Mouse (Mus musculus): Measurements from ENCODE around the gene Pcyt1b. TPM values are rescaled to one million over a fixed set of nuclear protein-coding genes. Genes with fewer than 3 reads are reported as not detected.

Gene Pcyt1b
- polyA plus RNA-seq, 1 experiment from 2014 or later: 1.3 TPM

DNA sequence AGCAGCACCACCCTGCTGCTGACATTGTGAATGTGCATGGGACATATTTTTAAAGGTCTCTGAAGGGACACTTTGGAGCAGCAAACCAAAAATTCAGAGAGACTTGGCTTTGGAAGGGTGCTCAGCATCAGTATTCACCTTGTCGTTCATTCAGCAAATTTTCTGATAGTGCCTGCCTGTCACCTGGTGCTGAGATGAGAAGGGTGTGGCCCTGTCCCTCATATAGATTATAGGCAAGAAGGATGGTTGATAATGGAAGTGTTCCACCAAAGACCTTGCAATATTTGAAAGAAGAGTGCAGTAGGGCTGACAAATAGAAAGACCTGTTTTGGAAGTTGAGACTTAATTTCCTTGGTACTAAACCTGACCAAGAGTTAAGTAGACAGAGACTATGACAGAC lies 74.9 kb downstream of the Pcyt1b start:
- Histone ChIP-seq H3K27me3 (replicated peaks; ENCODE audit: control insufficient read depth, insufficient read depth, low read length) (no peaks in the 10 kb centered on the region), H3K4me2 (ENCODE audit: low read depth, low read length) (no peak overlapping the region), H3K4me1 (ENCODE audit: control insufficient read depth, insufficient read depth, low read length) (no peaks in the 10 kb centered on the region), H3K27ac (ENCODE audit: low read length) (no peak overlapping the region), H3K36me3 (ENCODE audit: control insufficient read depth, insufficient read depth, low read length) (no peaks in the 10 kb centered on the region), H3K9ac (ENCODE audit: low read depth, low read length) (no peak overlapping the region), H3K4me3 (ENCODE audit: low read length) (no peak overlapping the region), H3K9me3 (ENCODE audit: control insufficient read depth, low read length) (no peaks in the 10 kb centered on the region)
- no peak for ATAC-seq
- WGBS: 97% methylated on average over 1 of the region's 1 CpGs

DNA sequence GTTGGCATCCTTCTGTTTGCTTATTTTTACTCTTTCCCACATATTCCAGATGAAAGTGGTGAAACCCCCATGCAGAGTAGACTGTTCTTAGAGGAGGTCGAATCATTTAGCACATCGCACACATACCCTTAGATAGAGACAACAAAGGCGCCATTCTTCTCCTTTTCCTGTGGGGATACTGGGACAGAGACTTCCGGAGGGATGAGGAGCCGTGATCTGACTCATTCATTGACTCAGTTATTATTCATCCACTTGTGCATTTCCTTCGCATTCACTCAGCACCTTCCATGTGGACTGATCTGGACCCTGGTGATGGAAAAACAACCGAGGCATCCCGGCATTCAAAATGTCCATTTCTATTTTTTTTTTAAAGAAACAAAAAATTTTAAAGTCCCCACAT lies 76.2 kb downstream of the Pcyt1b start:
- ATAC-seq: no peak
- H3K9ac ChIP-seq (ENCODE audit: low read depth, low read length): no peak overlapping the region
- no peaks in the 10 kb centered on the region for H3K27me3 ChIP-seq (replicated peaks; ENCODE audit: control insufficient read depth, insufficient read depth, low read length)
- H3K4me3 ChIP-seq (ENCODE audit: low read length): no peak overlapping the region
- no peaks in the 10 kb centered on the region for H3K4me1 ChIP-seq (ENCODE audit: control insufficient read depth, insufficient read depth, low read length)
- no peak overlapping the region for H3K4me2 ChIP-seq (ENCODE audit: low read depth, low read length)
- 80% methylated on average over 8 of the region's 8 CpGs for WGBS
- H3K27ac ChIP-seq (ENCODE audit: low read length): no peak overlapping the region
- no peaks in the 10 kb centered on the region for H3K9me3 ChIP-seq (ENCODE audit: control insufficient read depth, low read length)
- no peaks in the 10 kb centered on the region for H3K36me3 ChIP-seq (ENCODE audit: control insufficient read depth, insufficient read depth, low read length)

DNA sequence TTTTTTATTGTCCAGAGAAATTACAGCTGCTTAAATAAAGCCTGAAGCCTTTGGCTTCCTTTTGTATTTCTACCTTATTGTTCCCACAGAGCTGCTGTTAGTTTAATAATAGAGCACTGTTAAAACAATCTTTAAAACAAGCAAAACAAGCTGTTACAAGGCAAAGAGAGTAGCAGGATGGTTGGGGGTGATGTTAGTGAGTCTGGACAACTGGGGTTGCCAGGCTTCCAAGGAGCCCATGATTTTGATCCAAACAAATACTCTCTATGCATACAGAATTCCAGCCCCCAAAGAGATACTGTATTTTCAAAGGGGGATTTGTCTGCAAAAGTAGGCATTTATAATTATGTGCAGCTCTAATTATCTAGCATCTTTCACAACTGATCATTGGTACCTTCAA lies 77.7 kb downstream of the Pcyt1b start:
- no peaks in the 10 kb centered on the region for H3K4me1 ChIP-seq (ENCODE audit: control insufficient read depth, insufficient read depth, low read length)

DNA sequence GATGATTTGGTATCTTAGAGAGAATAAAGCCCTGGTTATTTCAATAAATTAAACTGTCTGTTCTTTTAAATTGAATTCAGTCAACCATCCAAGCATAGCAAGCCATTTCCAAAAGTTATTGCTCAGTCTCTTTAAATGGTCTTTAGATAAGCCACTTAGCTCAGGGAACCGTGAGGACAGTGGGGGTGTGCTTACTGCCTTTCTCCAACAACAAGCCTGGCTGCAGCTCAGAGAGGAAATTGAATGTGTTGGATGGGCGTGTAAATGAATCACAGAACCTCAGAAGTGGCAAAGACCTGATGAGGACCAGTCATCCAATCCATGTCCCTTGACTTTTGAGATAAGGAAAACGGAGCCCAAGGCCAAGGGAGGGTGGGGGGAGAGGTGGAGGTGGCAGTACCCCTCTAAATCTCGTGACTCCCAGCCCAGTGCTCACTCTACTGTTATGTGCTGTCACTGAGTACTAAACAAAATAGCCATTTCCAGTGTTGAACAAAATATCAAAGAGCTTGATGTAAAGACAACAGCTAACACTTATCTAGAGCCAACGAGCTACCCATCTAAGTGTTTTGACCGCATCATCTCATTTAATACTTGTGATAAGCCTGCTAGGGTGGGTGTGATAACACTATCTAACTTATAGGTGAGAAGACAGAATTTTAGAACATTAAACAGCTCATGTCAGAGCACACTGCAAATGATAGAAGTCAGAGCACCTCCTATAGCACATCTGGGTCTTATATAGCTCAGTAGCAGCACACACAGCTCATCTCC lies 78.5 kb downstream of the Pcyt1b start:
- Histone ChIP-seq H3K27ac (ENCODE audit: low read length) (no peak overlapping the region), H3K9ac (ENCODE audit: low read depth, low read length) (no peak overlapping the region), H3K36me3 (ENCODE audit: control insufficient read depth, insufficient read depth, low read length) (no peaks in the 10 kb centered on the region), H3K27me3 (replicated peaks; ENCODE audit: control insufficient read depth, insufficient read depth, low read length) (no peaks in the 10 kb centered on the region), H3K4me2 (ENCODE audit: low read depth, low read length) (no peak overlapping the region), H3K9me3 (ENCODE audit: control insufficient read depth, low read length) (no peaks in the 10 kb centered on the region), H3K4me3 (ENCODE audit: low read length) (no peak overlapping the region), H3K4me1 (ENCODE audit: control insufficient read depth, insufficient read depth, low read length) (no peaks in the 10 kb centered on the region)
- 65% methylated on average over 6 of the region's 6 CpGs for WGBS
- no peak for ATAC-seq

More for the DNA sequence above, 77.7 kb downstream of the Pcyt1b start:
- H3K36me3 ChIP-seq (ENCODE audit: control insufficient read depth, insufficient read depth, low read length): no peaks in the 10 kb centered on the region
- no peak for ATAC-seq
- no peak overlapping the region for H3K27ac ChIP-seq (ENCODE audit: low read length)
- no peak overlapping the region for H3K4me2 ChIP-seq (ENCODE audit: low read depth, low read length)
- no peaks in the 10 kb centered on the region for H3K9me3 ChIP-seq (ENCODE audit: control insufficient read depth, low read length)
- no peaks in the 10 kb centered on the region for H3K27me3 ChIP-seq (replicated peaks; ENCODE audit: control insufficient read depth, insufficient read depth, low read length)
- H3K9ac ChIP-seq (ENCODE audit: low read depth, low read length): no peak overlapping the region
- no peak overlapping the region for H3K4me3 ChIP-seq (ENCODE audit: low read length)

DNA sequence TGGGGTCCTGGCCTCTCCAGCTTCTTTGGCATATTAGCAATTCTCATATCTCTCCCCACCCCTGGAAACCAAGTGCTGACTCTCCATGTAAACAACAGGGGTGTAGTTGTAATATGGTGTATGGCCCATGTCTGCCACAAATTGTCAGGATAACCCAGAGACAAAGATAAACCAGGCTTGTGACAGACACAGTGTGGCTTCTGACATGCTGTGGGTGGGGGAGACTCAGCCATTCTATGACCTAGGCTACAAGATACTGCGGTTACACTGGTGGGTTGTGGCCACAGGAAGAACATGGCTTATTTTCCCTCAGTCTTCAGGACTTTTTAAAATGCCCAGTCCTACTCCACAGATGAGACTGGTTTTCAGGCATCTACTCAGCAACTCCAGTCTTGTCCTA lies 94.5 kb downstream of the Pcyt1b start:
- no peak overlapping the region for H3K27ac ChIP-seq (ENCODE audit: low read length)
- no peak overlapping the region for H3K4me2 ChIP-seq (ENCODE audit: low read depth, low read length)
- no peaks in the 10 kb centered on the region for H3K27me3 ChIP-seq (replicated peaks; ENCODE audit: control insufficient read depth, insufficient read depth, low read length)
- no peaks in the 10 kb centered on the region for H3K9me3 ChIP-seq (ENCODE audit: control insufficient read depth, low read length)
- H3K9ac ChIP-seq (ENCODE audit: low read depth, low read length): no peak overlapping the region
- no peak for ATAC-seq
- WGBS: 100% methylated on average over 1 of the region's 1 CpGs
- H3K36me3 ChIP-seq (ENCODE audit: control insufficient read depth, insufficient read depth, low read length): no peaks in the 10 kb centered on the region
- H3K4me1 ChIP-seq (ENCODE audit: control insufficient read depth, insufficient read depth, low read length): no peaks in the 10 kb centered on the region
- H3K4me3 ChIP-seq (ENCODE audit: low read length): no peak overlapping the region

DNA sequence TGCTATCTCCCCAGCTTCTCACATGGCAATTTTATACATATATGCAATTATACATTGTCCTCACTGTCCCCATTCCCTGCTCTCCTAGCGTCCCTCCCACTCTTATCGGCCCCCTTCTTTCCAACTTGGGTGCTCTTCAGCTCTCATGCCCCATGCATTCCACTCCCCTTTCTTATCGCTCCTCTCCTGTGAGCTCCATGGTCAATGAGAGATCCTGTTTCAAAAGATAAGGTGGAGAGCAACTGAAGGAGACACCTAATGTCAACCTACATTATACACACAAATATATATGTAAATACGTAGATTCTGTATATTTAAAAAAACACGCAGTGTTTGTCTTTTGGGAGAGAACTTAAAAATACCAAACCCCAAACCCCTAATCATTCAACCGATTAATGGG lies 95.9 kb downstream of the Pcyt1b start:
- 85% methylated on average over 6 of the region's 6 CpGs for WGBS
- H3K9me3 ChIP-seq (ENCODE audit: control insufficient read depth, low read length): no peaks in the 10 kb centered on the region
- no peak overlapping the region for H3K4me3 ChIP-seq (ENCODE audit: low read length)
- no peak overlapping the region for H3K27ac ChIP-seq (ENCODE audit: low read length)
- no peaks in the 10 kb centered on the region for H3K36me3 ChIP-seq (ENCODE audit: control insufficient read depth, insufficient read depth, low read length)
- no peak overlapping the region for H3K4me2 ChIP-seq (ENCODE audit: low read depth, low read length)
- no peaks in the 10 kb centered on the region for H3K27me3 ChIP-seq (replicated peaks; ENCODE audit: control insufficient read depth, insufficient read depth, low read length)
- H3K9ac ChIP-seq (ENCODE audit: low read depth, low read length): no peak overlapping the region
- ATAC-seq: no peak
- no peaks in the 10 kb centered on the region for H3K4me1 ChIP-seq (ENCODE audit: control insufficient read depth, insufficient read depth, low read length)

DNA sequence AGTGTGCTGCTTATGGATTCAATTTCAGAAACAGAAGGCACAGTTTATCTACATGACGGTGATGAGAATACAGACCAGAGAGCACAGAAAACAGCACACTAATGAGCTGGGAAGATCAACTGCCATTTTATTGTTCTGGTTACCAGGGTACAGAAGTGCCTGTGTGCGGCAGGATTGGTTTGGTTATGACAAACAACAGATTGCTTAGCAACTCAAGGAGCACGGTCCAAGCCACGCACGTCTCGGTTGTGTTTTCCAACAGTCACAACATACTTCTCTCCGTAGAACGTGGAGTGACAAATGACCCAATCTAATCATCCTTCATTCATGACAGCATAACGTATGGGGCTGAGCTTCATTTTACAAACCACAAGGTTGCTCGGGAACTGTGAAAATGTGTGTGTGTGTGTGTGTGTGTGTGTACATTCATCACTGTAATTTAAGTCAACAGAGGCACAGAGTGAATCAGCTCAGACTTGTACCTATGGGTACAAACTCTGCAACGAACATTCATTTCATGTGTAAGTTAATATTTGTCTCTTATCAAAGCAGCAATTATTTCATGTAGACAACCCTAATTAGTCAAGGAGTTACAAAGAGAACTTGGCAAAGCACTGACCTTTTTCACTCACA lies 100.7 kb downstream of the Pcyt1b start:
- no peaks in the 10 kb centered on the region for H3K4me1 ChIP-seq (ENCODE audit: control insufficient read depth, insufficient read depth, low read length)
- H3K27ac ChIP-seq (ENCODE audit: low read length): no peak overlapping the region
- no peaks in the 10 kb centered on the region for H3K36me3 ChIP-seq (ENCODE audit: control insufficient read depth, insufficient read depth, low read length)
- no peaks in the 10 kb centered on the region for H3K9me3 ChIP-seq (ENCODE audit: control insufficient read depth, low read length)
- no peak for ATAC-seq
- 56% methylated on average over 11 of the region's 11 CpGs for WGBS
- H3K27me3 ChIP-seq (replicated peaks; ENCODE audit: control insufficient read depth, insufficient read depth, low read length): no peaks in the 10 kb centered on the region
- H3K9ac ChIP-seq (ENCODE audit: low read depth, low read length): no peak overlapping the region
- no peak overlapping the region for H3K4me3 ChIP-seq (ENCODE audit: low read length)
- H3K4me2 ChIP-seq (ENCODE audit: low read depth, low read length): no peak overlapping the region

DNA sequence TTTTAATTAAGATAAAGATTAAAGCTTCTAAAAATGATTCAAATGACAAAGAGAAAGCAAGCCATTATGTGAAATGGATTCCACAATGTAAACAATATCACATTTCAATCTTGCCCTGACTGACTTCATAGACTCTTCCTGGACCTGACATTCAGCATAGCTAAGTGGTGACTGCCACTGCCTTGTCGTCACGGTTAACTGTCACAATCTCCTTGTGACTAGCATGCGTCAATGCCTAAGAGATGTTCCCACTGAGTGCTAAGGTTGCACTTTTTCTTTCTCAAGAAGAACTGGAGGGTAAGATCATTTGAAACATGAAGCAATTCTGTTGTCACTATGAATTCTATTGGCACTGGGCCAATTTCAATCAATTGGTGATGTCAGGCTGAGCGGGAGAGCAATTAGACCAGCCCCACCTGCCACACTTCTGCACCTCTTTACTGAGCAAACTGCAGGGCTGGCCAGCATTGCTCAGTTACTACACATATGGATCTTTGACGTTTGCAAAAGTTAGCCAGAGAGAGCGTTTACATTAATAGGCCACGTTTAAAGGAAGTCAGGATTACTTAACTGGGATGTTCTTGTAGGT lies 102.3 kb downstream of the Pcyt1b start:
- H3K27me3 ChIP-seq (replicated peaks; ENCODE audit: control insufficient read depth, insufficient read depth, low read length): no peaks in the 10 kb centered on the region
- no peak overlapping the region for H3K4me3 ChIP-seq (ENCODE audit: low read length)
- no peaks in the 10 kb centered on the region for H3K36me3 ChIP-seq (ENCODE audit: control insufficient read depth, insufficient read depth, low read length)
- H3K4me2 ChIP-seq (ENCODE audit: low read depth, low read length): no peak overlapping the region
- H3K9ac ChIP-seq (ENCODE audit: low read depth, low read length): no peak overlapping the region
- no peaks in the 10 kb centered on the region for H3K4me1 ChIP-seq (ENCODE audit: control insufficient read depth, insufficient read depth, low read length)
- ATAC-seq: no peak
- 53% methylated on average over 7 of the region's 7 CpGs for WGBS
- H3K9me3 ChIP-seq (ENCODE audit: control insufficient read depth, low read length): no peaks in the 10 kb centered on the region
- H3K27ac ChIP-seq (ENCODE audit: low read length): no peak overlapping the region

DNA sequence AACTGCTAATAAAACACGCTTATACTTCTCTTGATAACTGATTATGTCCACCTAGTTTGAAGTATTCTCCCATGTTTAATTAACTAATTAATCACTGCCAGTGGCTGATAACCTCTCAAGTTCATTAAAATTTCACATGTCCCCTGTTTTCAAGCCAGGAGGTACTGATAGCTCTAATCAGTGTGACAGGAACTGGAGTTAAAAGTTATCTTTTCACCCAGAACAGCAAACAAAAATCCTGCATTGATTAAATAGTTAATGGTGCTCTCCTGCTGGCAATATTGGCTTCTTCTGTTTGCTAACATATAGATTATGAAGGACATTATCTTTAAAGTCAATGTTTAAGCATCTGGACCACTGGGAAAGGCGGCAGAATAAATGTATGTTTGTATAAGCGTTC lies 106.1 kb downstream of the Pcyt1b start:
- Histone ChIP-seq H3K36me3 (ENCODE audit: control insufficient read depth, insufficient read depth, low read length) (no peaks in the 10 kb centered on the region), H3K27me3 (replicated peaks; ENCODE audit: control insufficient read depth, insufficient read depth, low read length) (no peaks in the 10 kb centered on the region), H3K27ac (ENCODE audit: low read length) (no peak overlapping the region), H3K4me3 (ENCODE audit: low read length) (no peak overlapping the region), H3K4me1 (ENCODE audit: control insufficient read depth, insufficient read depth, low read length) (no peaks in the 10 kb centered on the region), H3K9me3 (ENCODE audit: control insufficient read depth, low read length) (no peaks in the 10 kb centered on the region), H3K9ac (ENCODE audit: low read depth, low read length) (no peak overlapping the region), H3K4me2 (ENCODE audit: low read depth, low read length) (no peak overlapping the region)
- ATAC-seq: no peak
- WGBS: 68% methylated on average over 3 of the region's 3 CpGs

All from intestine, embryonic 16.5 days (tissue).